Mouse (Mus musculus): ENCODE data around the gene Arhgef10l.

The Arhgef10l gene

DNA sequence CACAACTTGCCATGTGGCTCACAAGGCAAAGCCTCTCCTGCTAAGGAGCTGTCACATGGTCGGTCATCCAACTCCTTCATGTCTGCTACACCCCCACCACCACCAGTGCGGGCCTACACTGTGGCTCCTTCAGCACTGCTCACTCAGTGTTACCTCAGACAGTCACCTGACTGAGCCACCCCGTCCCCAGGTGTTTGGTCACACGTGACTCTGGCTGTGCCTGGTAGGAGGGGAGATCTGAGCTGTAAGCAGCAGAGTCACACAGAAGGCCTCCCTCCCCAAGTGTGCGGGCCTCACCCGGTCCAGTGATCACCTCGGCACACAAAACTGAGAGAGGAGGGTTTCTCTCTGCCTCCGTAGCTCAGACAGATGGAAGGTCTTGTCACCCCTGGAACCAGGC lies 130.5 kb downstream of the Arhgef10l start:
- in situ Hi-C loops (cut with MboI, MseI): no loop called here

DNA sequence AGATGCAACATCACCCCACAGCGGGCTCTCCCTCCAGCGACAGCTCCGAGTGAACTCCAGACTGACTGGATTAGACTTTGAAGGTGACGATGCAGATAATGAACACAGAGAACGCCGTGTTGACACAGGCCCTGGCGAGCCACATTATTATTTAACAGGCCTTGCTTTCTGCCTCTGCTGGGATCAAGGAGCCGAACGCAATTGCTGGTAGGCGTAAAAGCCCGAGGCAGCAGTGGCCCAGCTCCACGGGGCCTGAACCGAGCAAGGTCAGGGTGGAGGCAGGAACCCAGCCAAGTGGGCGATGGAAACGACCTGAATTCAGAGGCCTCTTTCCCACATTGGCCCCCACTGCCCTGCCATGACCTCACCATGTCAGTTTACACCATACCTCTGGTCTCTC lies 133.5 kb downstream of the Arhgef10l start:
- in situ Hi-C loops (cut with MboI, MseI): no loop called here

DNA sequence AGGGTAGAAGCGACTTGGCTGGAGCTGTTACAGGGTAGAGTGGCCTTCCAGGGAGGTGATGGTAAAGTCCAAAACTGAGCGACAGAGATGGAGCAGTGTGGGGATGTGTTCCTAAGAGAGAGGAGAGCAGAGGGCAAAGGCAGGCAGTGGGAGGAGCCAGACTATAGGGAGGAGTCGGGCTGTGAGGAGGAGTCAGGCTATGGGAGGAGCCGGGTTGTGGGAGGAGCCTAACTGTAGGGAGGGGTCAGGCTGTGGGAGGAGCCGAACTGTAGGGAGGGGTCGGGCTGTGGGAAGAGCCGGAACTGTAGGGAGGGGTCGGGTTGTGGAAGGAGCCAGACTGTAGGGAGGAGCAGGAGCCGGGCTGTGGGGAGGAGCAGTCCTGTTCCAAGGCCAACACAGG lies 134.8 kb downstream of the Arhgef10l start:
- in situ Hi-C loops (cut with MboI, MseI): no loop called here

DNA sequence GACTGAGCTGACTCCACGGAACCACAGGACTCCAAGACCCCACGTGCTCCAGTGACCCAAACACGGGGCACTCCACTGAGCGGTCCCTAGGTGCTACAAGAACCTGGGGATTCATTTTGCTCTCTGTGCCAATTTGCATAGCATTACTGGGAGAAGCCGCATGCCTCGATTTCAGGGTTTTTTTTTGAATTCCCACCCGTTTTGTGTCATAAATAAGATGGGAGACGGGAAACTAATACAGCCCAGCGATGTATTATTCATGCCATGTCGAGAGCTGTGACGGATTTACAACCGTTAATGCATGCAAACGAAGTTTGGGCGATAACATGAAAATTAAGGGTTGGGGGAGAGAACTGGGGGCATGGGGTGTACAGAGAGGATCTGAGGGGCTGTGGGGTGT lies 136.1 kb downstream of the Arhgef10l start:
- in situ Hi-C loops (cut with MboI, MseI): no loop called here

DNA sequence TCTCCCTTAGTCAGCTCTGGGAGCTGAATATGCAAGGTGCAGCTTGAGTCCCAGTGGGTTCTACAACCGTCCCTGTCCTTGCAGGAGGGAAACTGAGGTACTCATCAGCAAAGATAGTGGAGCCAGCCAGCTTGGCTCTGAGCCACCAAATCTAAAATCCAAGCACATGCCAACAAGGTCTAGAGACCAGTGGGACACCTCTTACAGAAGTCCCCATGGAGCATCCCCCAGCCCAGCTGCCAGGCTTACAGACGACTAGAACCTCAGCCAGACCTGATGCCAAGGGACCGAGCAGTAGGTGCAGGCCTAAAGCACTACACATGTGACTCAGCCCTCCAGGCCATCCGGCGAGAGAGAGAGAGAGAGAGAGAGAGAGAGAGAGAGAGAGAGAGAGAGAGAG lies 137.4 kb downstream of the Arhgef10l start:
- in situ Hi-C loops (cut with MboI, MseI): no loop called here

DNA sequence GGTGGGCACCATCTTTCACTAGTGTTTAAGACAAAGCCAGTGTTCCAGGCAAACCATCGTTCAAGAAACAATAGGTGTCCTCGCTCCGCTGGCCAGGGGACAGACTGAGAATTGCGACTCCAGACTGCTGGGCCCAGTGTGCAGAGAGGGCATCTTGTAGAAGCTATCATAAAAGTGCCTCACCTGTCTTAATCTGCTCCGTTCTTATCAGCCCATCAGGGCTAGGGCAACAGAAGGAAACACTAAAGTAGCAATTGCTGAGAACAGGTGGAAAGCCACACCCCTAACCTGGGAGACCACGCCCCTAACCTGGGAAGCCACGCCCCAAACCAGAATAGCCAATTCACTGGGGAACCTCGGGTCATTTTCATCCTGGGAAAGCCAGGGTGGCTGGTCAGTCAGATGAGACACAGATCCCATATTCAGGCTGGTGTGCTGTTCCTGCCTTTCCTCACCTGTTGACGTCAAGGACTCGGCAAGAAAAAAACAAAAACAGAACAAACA lies 140.1 kb downstream of the Arhgef10l start:
- in situ Hi-C loops (cut with MboI, MseI): no loop called here

DNA sequence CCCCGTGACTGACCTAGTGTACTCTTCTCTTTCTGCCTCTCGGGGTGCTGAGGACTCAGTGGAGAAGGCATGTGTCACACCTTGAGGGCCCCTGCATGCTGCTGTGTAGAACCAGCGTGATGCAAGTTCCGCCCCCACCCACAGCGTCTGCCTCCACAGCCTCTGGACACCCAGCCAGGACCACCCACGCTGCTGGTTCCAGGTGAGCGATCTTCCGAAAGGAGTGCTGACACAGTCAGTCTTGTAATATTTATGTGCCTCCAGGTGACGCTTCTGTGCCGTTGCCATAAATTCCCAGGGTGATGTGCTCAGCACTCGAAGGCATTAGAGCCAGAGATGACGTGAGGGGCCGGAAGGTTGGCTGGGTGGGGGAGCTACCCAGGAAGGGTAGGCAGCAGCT lies 140.9 kb downstream of the Arhgef10l start:
- in situ Hi-C loops (cut with MboI, MseI): loop anchor here (5.0 kb wide), 1 partner anchor 108 kb away; no protein-coding TSS in a partner anchor

DNA sequence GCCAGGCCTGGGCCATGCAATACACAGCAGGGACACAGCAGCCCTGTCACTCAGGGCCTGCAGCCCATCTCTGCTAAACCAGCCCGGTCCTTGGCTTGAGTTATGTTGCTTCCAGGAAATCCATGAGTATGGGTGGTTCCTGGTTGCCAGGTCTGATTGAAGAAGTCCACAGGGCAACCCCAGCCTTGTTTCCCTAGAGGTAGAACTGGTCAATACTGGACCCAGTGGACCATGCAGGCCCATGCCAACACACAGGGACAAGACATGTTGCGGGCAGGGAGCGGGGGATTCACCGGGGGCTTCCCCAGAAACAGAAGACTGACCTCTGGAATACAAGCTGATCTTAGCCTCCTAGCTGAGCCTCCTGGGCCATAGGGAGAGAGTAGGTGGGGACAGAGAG lies 142.9 kb downstream of the Arhgef10l start:
- in situ Hi-C loops (cut with MboI, MseI): loop anchor here (5.0 kb wide), 1 partner anchor 106 kb away; no protein-coding TSS in a partner anchor

DNA sequence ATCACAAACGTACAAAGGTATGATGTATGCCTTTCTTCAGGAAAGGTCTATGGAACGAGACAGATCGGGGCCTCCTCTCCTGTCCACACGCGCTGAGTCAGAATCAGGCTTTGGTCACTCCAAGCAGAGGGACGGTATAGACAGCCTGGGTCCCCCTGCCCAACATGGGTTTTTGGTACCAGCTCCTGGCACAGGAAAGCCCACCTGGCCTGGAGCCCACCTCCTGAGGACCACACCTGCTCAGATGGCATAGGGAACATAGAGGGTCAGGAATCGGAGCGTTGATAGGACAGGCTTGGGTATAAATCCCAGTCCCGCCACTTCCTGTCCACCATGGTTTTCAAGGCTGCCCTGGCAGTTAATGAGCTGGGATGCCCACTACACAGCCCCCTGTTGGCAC lies 145.1 kb downstream of the Arhgef10l start:
- in situ Hi-C loops (cut with MboI, MseI): loop anchor here (5.0 kb wide), 1 partner anchor 103 kb away; no protein-coding TSS in a partner anchor

DNA sequence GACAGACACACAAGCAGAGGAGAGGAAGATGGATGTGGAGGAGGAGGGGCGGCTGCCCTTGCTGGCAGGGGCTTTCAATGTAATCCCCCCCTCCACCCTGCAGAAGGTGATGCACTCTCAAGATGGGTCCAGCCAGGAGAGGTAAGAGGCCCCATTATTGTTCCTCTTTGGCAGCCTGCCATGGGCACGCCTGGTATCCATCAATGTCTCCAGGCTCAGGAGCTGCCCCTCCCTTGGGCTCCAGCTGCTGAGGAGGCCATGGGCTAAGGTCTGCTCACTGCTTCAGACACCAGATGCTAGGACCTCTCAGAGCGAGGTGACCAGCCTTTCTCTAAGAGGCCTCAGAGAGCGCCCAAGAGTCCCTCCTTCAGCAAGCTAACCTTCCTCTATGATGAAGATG lies 152.0 kb downstream of the Arhgef10l start:
- in situ Hi-C loops (cut with MboI, MseI): no loop called here

DNA sequence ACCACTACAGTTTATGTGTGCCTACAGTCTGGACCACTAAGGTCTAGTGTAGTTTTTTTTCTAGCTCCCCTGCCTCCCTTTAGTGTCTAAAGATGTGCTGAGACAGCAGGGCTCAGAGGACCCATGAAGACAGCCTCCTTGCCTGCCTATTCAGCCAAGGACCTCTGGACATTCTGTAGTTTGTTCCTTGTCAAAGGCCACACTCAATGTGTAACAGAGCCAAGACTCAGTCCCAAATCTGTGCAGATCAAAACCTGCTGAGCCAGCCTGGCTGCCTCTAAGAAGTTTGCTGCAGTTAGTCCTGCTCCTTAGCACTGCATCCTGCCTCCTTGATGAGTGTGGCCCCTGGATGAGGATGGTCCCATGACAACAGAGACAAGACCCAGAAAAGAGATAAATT lies 156.0 kb downstream of the Arhgef10l start:
- in situ Hi-C loops (cut with MboI, MseI): no loop called here

DNA sequence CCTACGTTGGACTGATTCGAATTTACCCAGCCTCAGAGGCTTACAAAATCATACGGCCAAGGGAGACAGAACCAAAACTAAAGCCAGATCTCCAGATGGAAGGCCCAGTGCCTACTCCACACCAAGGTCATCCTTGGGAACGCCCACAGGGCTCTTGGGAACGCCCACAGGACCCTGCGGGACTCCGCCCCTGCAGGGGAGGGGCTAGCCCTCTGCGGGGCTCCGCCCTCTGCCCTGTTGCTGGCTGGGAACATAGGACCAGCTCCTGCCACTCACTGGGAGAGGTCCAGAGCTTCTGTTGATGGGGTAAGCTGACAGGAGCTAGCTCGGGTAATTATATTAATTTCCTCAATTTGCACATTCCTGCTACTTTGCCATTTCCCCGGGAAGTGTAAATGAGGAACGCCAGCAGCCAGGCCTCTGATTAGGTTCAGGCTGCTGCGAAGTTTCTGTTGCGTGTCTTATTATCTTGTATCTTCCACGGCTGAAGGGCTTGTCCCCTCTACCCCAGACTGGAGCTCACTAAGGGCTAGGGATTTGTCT lies 158.6 kb downstream of the Arhgef10l start:
- in situ Hi-C loops (cut with MboI, MseI): no loop called here

DNA sequence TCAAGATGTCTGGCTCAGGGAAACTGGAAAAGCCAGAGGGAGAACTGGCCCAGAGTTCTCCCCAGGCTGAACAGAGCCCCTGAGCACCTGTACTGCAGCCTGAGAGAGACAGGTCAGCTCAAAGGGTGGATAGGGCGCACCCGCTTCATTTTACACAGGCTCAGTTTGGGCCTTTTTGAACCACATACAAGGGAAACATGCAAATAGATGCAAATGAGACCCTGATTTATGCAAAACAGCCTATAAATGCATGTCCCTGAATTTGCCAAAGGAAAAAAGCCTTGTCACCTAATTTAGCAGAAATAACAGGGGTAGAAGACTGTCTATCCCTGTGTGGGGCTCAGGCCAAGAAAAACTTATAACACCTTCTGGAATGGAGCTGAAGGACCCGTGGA lies 160.2 kb downstream of the Arhgef10l start:
- in situ Hi-C loops (cut with MboI, MseI): no loop called here

DNA sequence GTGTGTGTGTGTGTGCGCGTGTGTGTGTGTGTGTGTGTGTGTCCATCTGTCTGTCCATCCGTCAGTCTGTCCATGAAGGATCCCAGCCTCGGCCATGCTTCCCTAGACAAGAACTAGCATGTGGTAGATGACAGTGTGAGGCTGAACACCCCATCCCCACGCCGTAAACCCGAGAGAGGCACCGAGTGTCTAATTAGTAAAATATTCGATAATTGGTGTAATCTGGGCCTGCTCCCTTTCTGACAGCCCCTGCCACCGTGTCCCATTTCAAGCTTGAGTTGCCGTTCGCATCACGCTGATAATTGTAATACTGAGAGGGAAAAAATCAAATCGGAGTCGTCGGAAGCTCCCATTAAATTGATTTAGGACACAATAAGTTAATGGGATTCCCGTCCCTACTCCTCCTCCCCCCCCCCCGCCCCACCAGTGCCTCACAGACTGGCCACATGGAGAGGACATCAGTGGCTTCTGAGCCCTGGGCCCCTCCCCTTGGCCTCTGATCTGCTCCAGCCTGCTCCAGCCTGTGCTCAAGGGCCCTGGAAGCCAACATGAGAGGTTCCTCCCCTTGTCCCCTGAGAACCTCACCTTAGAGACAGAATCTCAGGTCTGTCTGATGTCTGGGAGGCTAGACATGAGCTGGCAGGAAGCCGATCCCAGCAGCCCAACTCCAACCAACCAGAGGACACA lies 160.7 kb downstream of the Arhgef10l start:
- in situ Hi-C loops (cut with MboI, MseI): loop anchor here (5.0 kb wide), 1 partner anchor 273 kb away; no protein-coding TSS in a partner anchor

DNA sequence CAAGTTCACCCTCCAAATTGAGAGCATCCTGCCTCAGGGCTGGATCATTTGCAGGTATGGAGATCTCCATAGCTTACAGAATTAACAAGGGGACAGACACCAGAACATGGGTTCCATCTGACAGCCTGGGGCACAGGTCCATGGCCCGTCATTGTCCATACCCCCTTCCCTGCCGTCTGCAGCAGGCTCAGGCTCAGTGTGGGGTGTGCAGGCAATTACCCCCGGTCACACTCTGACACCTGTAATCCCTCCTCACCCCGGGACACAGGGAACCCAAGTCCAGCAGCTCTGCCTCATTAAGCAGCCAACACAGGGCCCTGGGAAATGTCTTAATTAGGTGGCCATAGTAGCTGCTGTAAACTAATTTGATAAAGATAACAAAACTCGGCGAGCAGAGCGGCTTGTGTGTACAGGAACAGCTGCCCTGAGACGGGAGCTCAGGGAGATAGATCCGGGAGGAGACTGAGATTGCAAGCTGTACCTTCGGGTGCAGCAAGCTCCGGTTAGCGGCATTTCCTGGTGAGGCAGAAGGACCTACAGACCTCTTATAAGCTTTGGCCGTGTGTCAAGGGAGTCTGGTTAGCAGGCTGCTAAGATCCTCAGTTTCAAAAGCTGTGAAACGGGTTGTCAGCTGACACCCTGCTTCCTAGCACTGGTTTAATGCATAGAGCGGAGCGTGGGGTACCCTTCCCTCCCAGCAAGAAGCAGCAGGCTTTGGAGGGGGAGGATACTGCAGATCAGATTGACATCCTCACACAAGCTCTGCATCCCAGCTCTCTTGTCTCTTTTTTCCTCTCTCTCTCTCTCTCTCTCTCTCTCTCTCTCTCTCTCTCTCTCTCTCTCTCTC lies 161.5 kb downstream of the Arhgef10l start:
- in situ Hi-C loops (cut with MboI, MseI): loop anchor here (5.0 kb wide), 1 partner anchor 272 kb away; no protein-coding TSS in a partner anchor

DNA sequence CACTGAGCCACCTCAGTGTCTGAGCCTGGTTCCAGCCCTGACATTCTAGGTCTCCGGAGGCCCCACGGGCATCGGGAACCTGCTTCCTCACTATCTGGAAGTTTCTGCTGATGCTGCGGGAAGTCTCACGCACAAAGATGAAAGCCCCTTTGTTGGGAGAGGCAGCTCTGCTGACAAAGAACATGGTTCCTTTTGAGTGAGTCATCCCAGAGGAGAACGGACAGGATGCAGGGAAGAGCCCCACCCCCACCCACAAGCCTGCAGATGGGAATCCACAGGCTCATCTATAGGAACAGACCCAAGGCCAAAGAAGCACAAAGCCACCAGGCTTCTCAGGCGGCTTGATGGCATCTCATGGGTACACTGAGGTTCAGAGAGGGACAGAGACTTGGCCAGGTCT lies 165.0 kb downstream of the Arhgef10l start:
- in situ Hi-C loops (cut with MboI, MseI): loop anchor here (5.0 kb wide), 1 partner anchor 268 kb away; no protein-coding TSS in a partner anchor

DNA sequence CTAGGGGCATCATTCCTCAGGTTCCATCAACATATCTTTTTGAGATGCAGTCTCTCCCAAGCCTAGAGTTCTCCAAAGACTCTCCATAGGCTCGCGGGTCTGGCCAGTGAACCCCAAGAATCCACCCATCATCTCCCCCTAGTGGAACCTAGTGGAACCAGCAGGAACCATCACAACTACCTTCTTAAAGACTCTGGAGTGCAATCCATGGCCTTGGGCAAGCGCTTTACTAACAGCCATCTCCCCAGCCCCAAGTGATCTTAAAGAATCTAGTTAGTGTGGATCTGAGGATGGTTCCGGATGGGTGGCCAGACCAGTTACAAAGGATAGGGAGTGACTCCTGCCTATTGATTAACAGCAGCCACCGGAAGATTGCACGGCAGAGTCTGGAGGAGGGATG lies 166.2 kb downstream of the Arhgef10l start:
- in situ Hi-C loops (cut with MboI, MseI): no loop called here

DNA sequence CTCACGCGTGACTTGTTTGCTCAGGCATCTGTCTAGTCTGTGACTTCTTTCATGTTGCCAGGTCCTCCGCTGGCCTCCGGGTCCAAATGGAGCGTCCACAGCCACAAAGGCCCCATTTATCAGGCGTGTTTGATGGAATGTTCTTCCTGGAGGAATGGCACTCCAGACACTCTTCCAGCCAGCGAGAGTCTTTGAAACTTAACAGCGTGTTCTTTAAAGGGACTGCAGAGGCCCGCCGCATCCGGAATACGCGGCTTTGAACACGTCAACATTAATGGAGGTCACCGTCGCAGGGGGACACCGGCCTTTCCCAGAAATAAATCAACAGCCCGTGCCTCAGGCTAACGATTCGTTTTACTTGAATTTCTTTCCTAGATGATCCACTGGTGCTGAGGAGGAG lies 168.6 kb downstream of the Arhgef10l start:
- in situ Hi-C loops (cut with MboI, MseI): no loop called here

DNA sequence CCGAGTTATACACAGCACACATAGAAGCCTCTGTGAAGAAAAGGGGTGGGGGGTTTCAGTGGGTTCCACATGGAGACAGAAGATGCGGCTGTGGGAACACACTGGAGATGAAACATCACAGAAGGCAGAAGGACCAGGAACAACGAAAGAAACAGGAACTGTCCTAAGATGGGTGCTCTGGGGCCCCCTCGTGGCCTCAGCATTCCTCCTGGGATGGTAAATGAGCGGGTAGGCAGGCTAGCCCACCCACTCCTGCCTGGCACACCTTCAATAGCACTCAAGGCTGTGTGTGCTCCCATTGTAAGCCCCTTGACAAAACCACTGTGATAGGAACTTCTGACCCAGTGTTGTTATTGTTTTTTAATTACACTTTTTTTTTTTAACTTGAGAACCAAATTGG lies 174.3 kb downstream of the Arhgef10l start:
- in situ Hi-C loops (cut with MboI, MseI): no loop called here

DNA sequence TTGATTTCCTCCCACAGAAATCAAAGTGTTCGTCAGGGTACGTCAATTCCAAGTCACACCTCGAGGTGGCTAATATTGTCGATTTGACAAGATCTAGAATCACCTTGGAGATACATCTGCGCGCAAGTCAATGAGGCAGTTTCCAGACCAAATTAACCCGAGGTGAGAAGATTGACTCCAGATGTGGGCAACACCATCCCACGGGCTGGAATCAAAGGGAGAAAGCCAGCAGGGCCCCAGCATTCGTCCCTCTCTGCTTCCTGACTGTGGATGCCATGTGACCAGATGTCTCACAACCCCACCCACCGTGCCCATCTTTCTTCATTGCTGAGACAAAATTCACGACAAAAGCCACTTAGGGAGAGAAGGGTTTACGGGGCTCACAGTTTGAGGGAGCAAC lies 180.4 kb downstream of the Arhgef10l start:
- in situ Hi-C loops (cut with MboI, MseI): no loop called here

DNA sequence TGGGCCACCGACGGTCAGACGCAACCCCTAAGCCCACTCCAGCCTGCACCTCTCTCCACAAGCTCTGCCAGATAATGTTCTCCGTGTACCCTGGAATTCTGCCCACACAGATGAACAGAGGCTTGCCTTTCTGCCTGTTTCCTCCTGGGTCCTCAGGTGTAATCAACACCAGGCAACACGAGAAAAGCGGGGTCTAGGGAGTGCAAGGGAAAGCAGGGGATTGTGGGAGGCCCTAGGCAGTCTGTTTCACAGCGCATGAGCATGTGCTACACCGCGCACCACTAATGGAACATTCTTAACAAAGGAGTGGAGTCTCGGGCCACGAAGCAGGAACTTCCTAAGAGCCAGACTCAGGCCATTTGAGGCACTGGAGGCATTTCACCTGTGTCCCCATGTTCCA lies 182.7 kb downstream of the Arhgef10l start:
- in situ Hi-C loops (cut with MboI, MseI): no loop called here

DNA sequence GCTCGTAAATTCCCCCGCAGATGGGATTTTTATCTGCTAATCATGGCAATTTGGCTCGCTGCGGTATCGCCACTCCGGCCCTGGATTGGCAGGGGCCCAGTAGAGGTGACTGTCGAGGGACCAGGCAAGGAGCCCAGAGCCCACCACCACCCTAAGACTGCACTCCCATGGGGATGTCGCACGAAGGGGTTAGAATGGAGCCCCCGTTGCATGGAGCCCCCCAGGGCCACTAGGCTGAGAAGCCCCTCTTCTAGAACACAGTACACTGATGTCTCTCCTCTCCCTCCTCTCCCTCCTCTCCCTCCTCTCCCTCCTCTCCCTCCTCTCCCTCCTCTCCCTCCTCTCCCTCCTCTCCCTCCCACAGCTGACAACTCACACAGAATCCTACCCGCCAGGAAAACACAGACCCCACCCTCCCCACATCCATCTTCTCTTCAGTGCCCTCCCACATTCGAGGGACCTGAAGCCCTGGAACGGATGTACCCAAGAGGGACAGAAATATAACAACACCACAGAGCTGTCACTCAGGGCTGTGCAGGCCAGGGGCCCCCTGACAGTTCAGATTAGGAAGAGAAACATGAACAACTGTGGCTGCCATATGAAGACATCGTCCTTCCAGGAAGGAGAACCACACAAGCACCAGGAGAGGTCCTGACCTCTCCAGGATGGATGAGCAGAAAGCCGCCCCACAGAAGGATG lies 185.3 kb downstream of the Arhgef10l start:
- in situ Hi-C loops (cut with MboI, MseI): no loop called here
